Mouse (Mus musculus): ENCODE results near the gene Zmynd11. TPM values are rescaled to one million over a fixed set of nuclear protein-coding genes. Genes with fewer than 3 reads are reported as not detected.

Zmynd11 gene
- polyA plus RNA-seq, 1 experiment from 2014 or later, result 119 TPM

- Histone ChIP-seq H3K9ac (no peak overlapping the region), H3K36me3 (peaks cover 79% of the 10 kb centered on the region), H3K4me2 (no peak overlapping the region), H3K4me3 (no peak overlapping the region), H3K9me3 (no peaks in the 10 kb centered on the region), H3K27ac (no peak overlapping the region), H3K27me3 (no peaks in the 10 kb centered on the region), H3K4me1 (no peaks in the 10 kb centered on the region)
- no peak for ATAC-seq (ENCODE audit: insufficient number of reproducible peaks, insufficient read depth, low FRiP score, low TSS enrichment, low read depth)
- 94% methylated on average over 11 of the region's 11 CpGs for WGBS
These were observed 80.8 kb downstream of the Zmynd11 start for GRCm38 (mm10) chr13:9684153-9684923.

GRCm38 (mm10) chr13:9683280-9683679 lies 81.8 kb downstream of the Zmynd11 start:
- no peaks in the 10 kb centered on the region for H3K4me1 ChIP-seq
- H3K27ac ChIP-seq, result no peak overlapping the region
- H3K36me3 ChIP-seq, result peaks cover 68% of the 10 kb centered on the region
- no peaks in the 10 kb centered on the region for H3K9me3 ChIP-seq
- no peak overlapping the region for H3K4me3 ChIP-seq
- ATAC-seq (ENCODE audit: insufficient number of reproducible peaks, insufficient read depth, low FRiP score, low TSS enrichment, low read depth), result no peak
- no peaks in the 10 kb centered on the region for H3K27me3 ChIP-seq
- WGBS, result 93% methylated on average over 4 of the region's 4 CpGs
- no peak overlapping the region for H3K4me2 ChIP-seq
- H3K9ac ChIP-seq, result no peak overlapping the region

GRCm38 (mm10) chr13:9681492-9681891 lies 83.6 kb downstream of the Zmynd11 start:
- no peak overlapping the region for H3K9ac ChIP-seq
- no peaks in the 10 kb centered on the region for H3K27me3 ChIP-seq
- H3K27ac ChIP-seq, result no peak overlapping the region
- WGBS, result 97% methylated on average over 3 of the region's 3 CpGs
- ATAC-seq (ENCODE audit: insufficient number of reproducible peaks, insufficient read depth, low FRiP score, low TSS enrichment, low read depth), result no peak
- no peaks in the 10 kb centered on the region for H3K9me3 ChIP-seq
- no peaks in the 10 kb centered on the region for H3K4me1 ChIP-seq
- H3K36me3 ChIP-seq, result peaks cover 51% of the 10 kb centered on the region
- no peak overlapping the region for H3K4me2 ChIP-seq
- no peak overlapping the region for H3K4me3 ChIP-seq

- Histone ChIP-seq H3K4me3 (no peak overlapping the region), H3K36me3 (no peaks in the 10 kb centered on the region), H3K27me3 (no peaks in the 10 kb centered on the region), H3K27ac (no peak overlapping the region), H3K9ac (no peak overlapping the region), H3K4me2 (no peak overlapping the region), H3K4me1 (no peaks in the 10 kb centered on the region), H3K9me3 (peaks cover 9% of the 10 kb centered on the region; the same call in 1 of the 2 replicates)
- ATAC-seq (ENCODE audit: insufficient number of reproducible peaks, insufficient read depth, low FRiP score, low TSS enrichment, low read depth), result no peak
- WGBS, result 100% methylated on average over 1 of the region's 1 CpGs
These were observed 91.0 kb downstream of the Zmynd11 start for GRCm38 (mm10) chr13:9674126-9674525.

- no peak for ATAC-seq (ENCODE audit: insufficient number of reproducible peaks, insufficient read depth, low FRiP score, low TSS enrichment, low read depth)
- Histone ChIP-seq H3K9me3 (no peaks in the 10 kb centered on the region), H3K27ac (no peak overlapping the region), H3K9ac (no peak overlapping the region), H3K27me3 (no peaks in the 10 kb centered on the region), H3K4me3 (no peak overlapping the region), H3K4me2 (no peak overlapping the region), H3K4me1 (no peaks in the 10 kb centered on the region), H3K36me3 (0 out of 2 replicates have a peak, but pooled peaks cover 10% of the 10 kb centered on the region)
- WGBS, result 89% methylated on average over 5 of the region's 5 CpGs
These were observed 95.9 kb downstream of the Zmynd11 start for GRCm38 (mm10) chr13:9669246-9669645.

GRCm38 (mm10) chr13:9667954-9668496 lies 97.1 kb downstream of the Zmynd11 start:
- Histone ChIP-seq H3K4me2 (no peak overlapping the region), H3K4me1 (no peaks in the 10 kb centered on the region), H3K27ac (no peak overlapping the region), H3K4me3 (no peak overlapping the region), H3K36me3 (peaks cover 15% of the 10 kb centered on the region; the same call in 1 of the 2 replicates), H3K27me3 (no peaks in the 10 kb centered on the region), H3K9ac (no peak overlapping the region), H3K9me3 (no peaks in the 10 kb centered on the region)
- no peak for ATAC-seq (ENCODE audit: insufficient number of reproducible peaks, insufficient read depth, low FRiP score, low TSS enrichment, low read depth)
- 76% methylated on average over 7 of the region's 7 CpGs for WGBS

- Histone ChIP-seq H3K27ac (no peak overlapping the region), H3K4me1 (no peaks in the 10 kb centered on the region), H3K9ac (no peak overlapping the region), H3K36me3 (peaks cover 44% of the 10 kb centered on the region), H3K4me3 (no peak overlapping the region), H3K27me3 (no peaks in the 10 kb centered on the region), H3K9me3 (no peaks in the 10 kb centered on the region), H3K4me2 (no peak overlapping the region)
- no peak for ATAC-seq (ENCODE audit: insufficient number of reproducible peaks, insufficient read depth, low FRiP score, low TSS enrichment, low read depth)
- 95% methylated on average over 1 of the region's 1 CpGs for WGBS
These were observed 101.5 kb downstream of the Zmynd11 start for GRCm38 (mm10) chr13:9663593-9663992.

GRCm38 (mm10) chr13:9660711-9661110 lies 104.4 kb downstream of the Zmynd11 start:
- Histone ChIP-seq H3K4me1 (no peaks in the 10 kb centered on the region), H3K36me3 (peaks cover 54% of the 10 kb centered on the region), H3K4me3 (no peak overlapping the region), H3K27me3 (no peaks in the 10 kb centered on the region), H3K4me2 (no peak overlapping the region), H3K27ac (no peak overlapping the region), H3K9me3 (no peaks in the 10 kb centered on the region), H3K9ac (no peak overlapping the region)
- 34% methylated on average over 1 of the region's 1 CpGs for WGBS
- ATAC-seq (ENCODE audit: insufficient number of reproducible peaks, insufficient read depth, low FRiP score, low TSS enrichment, low read depth), result no peak

GRCm38 (mm10) chr13:9656613-9657012 lies 108.5 kb downstream of the Zmynd11 start:
- no peaks in the 10 kb centered on the region for H3K27me3 ChIP-seq
- no peaks in the 10 kb centered on the region for H3K4me1 ChIP-seq
- no peak for ATAC-seq (ENCODE audit: insufficient number of reproducible peaks, insufficient read depth, low FRiP score, low TSS enrichment, low read depth)
- 85% methylated on average over 6 of the region's 6 CpGs for WGBS
- no peaks in the 10 kb centered on the region for H3K9me3 ChIP-seq
- peaks cover 30% of the 10 kb centered on the region for H3K36me3 ChIP-seq
- H3K4me2 ChIP-seq, result no peak overlapping the region
- no peak overlapping the region for H3K27ac ChIP-seq
- no peak overlapping the region for H3K9ac ChIP-seq
- no peak overlapping the region for H3K4me3 ChIP-seq

- no peaks in the 10 kb centered on the region for H3K4me1 ChIP-seq
- no peak overlapping the region for H3K9ac ChIP-seq
- H3K27ac ChIP-seq, result no peak overlapping the region
- H3K36me3 ChIP-seq, result peaks cover 12% of the 10 kb centered on the region; the same call in 1 of the 2 replicates
- WGBS, result 85% methylated on average over 3 of the region's 3 CpGs
- ATAC-seq (ENCODE audit: insufficient number of reproducible peaks, insufficient read depth, low FRiP score, low TSS enrichment, low read depth), result no peak
- no peaks in the 10 kb centered on the region for H3K9me3 ChIP-seq
- no peak overlapping the region for H3K4me2 ChIP-seq
- no peaks in the 10 kb centered on the region for H3K27me3 ChIP-seq
- no peak overlapping the region for H3K4me3 ChIP-seq
These were observed 112.1 kb downstream of the Zmynd11 start for GRCm38 (mm10) chr13:9653018-9653417.

- Histone ChIP-seq H3K4me1 (no peaks in the 10 kb centered on the region), H3K27me3 (no peaks in the 10 kb centered on the region), H3K27ac (no peak overlapping the region), H3K36me3 (peaks cover 10% of the 10 kb centered on the region; the same call in 1 of the 2 replicates), H3K9me3 (no peaks in the 10 kb centered on the region), H3K9ac (no peak overlapping the region), H3K4me3 (no peak overlapping the region), H3K4me2 (no peak overlapping the region)
- no peak for ATAC-seq (ENCODE audit: insufficient number of reproducible peaks, insufficient read depth, low FRiP score, low TSS enrichment, low read depth)
These were observed 114.5 kb downstream of the Zmynd11 start for GRCm38 (mm10) chr13:9650580-9650979.

GRCm38 (mm10) chr13:9649894-9650293 lies 115.2 kb downstream of the Zmynd11 start:
- WGBS, result 88% methylated on average over 1 of the region's 1 CpGs
- Histone ChIP-seq H3K27me3 (no peaks in the 10 kb centered on the region), H3K36me3 (peaks cover 10% of the 10 kb centered on the region; the same call in 1 of the 2 replicates), H3K27ac (no peak overlapping the region), H3K4me1 (no peaks in the 10 kb centered on the region), H3K4me3 (no peak overlapping the region), H3K4me2 (no peak overlapping the region), H3K9ac (no peak overlapping the region), H3K9me3 (no peaks in the 10 kb centered on the region)
- no peak for ATAC-seq (ENCODE audit: insufficient number of reproducible peaks, insufficient read depth, low FRiP score, low TSS enrichment, low read depth)

All from embryonic facial prominence, embryonic 13.5 days (tissue).